In genomic region chr11:6443102-6443501, GRCm38 (mm10) we compare ENCODE assay signal across 9 mouse cellular contexts. TPM values are rescaled to one million over a fixed set of nuclear protein-coding genes. Genes with fewer than 3 reads are reported as not detected.
A peak's percentile ranks its signal among the peaks of the same experiment; 100 is the strongest.
DNase-seq lines count a peak whose midpoint lies in the region; ATAC-seq and TF ChIP-seq lines count a peak whose summit lies in the region.
"Had no signal": no experiment of that assay in that cellular context is flagged by ENCODE, and none has a peak within 500 bp of the region (broad histone marks: within the 10 kb centered on the region; RNA-seq: fewer than 3 reads in every experiment).

No protein-coding gene starts in this region.

- H3K9me3 ChIP-seq in embryonic facial prominence, embryonic 10.5 days: peaks cover 2% of the 10 kb centered on the region; the same call in 1 of the 2 replicates
- H3K9me3 ChIP-seq in intestine, embryonic 15.5 days: no peaks in the 10 kb centered on the region
- H3K9me3 ChIP-seq in neural tube, embryonic 12.5 days: no peaks in the 10 kb centered on the region

- DNase-seq in layer of hippocampus, adult 2 months (ENCODE audit: low spot score in 2 of 2): no peak
- no peak for DNase-seq in layer of hippocampus, adult 8-10 months (ENCODE audit: low spot score in 2 of 2)
- no peak for DNase-seq in embryonic facial prominence, embryonic 10.5 days (ENCODE audit: low spot score)
- no peak for DNase-seq in cerebellum, adult 11 months
- DNase-seq in urinary bladder, adult 18-20 months (ENCODE audit: low spot score in 2 of 2): no peak
- DNase-seq in ovary, adult 18-20 months (ENCODE audit: low spot score): no peak
- DNase-seq: thymus, postnatal 25 days had no signal

- TF ChIP-seq CTCF in layer of hippocampus, adult 2 months (conservative IDR thresholded peaks at IDR 0.05): no peak

- peak overlapping the region; percentile 73 for H3K4me3 ChIP-seq in layer of hippocampus, adult 2 months
- H3K4me3 ChIP-seq in embryonic facial prominence, embryonic 10.5 days: peak overlapping the region; percentile 71
- peak overlapping the region; percentile 92 for H3K4me3 ChIP-seq in intestine, embryonic 15.5 days (replicated peaks)
- peak overlapping the region; percentile 74 for H3K4me3 ChIP-seq in neural tube, embryonic 12.5 days

- peak overlapping the region; percentile 59 for H3K4me2 ChIP-seq in intestine, embryonic 15.5 days (replicated peaks)
- peak overlapping the region; percentile 61 for H3K4me2 ChIP-seq in neural tube, embryonic 12.5 days (replicated peaks)

- peaks cover 37% of the 10 kb centered on the region for H3K36me3 ChIP-seq in embryonic facial prominence, embryonic 10.5 days (replicated peaks)
- no peaks in the 10 kb centered on the region for H3K36me3 ChIP-seq in intestine, embryonic 15.5 days
- H3K36me3 ChIP-seq in neural tube, embryonic 12.5 days: peaks cover 8% of the 10 kb centered on the region; the same call in 1 of the 2 replicates

- 72% methylated on average over 4 of the region's 4 CpGs for WGBS in embryonic facial prominence, embryonic 10.5 days
- WGBS in intestine, embryonic 15.5 days: 38% methylated on average over 4 of the region's 4 CpGs
- WGBS in neural tube, embryonic 12.5 days: 56% methylated on average over 4 of the region's 4 CpGs

- ATAC-seq in intestine, embryonic 15.5 days: no peak
- no peak for ATAC-seq in neural tube, embryonic 12.5 days (ENCODE audit: low FRiP score, low read depth)

- H3K9ac ChIP-seq in intestine, embryonic 15.5 days: peak overlapping the region; percentile 90
- peak overlapping the region; percentile 83 for H3K9ac ChIP-seq in neural tube, embryonic 12.5 days

- peaks cover 10% of the 10 kb centered on the region for H3K4me1 ChIP-seq in embryonic facial prominence, embryonic 10.5 days
- H3K4me1 ChIP-seq in intestine, embryonic 15.5 days (replicated peaks): no peaks in the 10 kb centered on the region; the same call in 1 of the 2 replicates
- H3K4me1 ChIP-seq in neural tube, embryonic 12.5 days: peaks cover 7% of the 10 kb centered on the region

- H3K27me3 ChIP-seq in embryonic facial prominence, embryonic 10.5 days (replicated peaks; ENCODE audit: low read depth, poor library complexity, severe bottlenecking): no peaks in the 10 kb centered on the region
- H3K27me3 ChIP-seq in intestine, embryonic 15.5 days (replicated peaks): no peaks in the 10 kb centered on the region
- no peaks in the 10 kb centered on the region for H3K27me3 ChIP-seq in neural tube, embryonic 12.5 days (replicated peaks)

- H3K27ac ChIP-seq in layer of hippocampus, adult 2 months: peak overlapping the region; percentile 94; the same call in 1 of the 2 replicates
- peak overlapping the region; percentile 93 for H3K27ac ChIP-seq in embryonic facial prominence, embryonic 10.5 days (replicated peaks)
- 0 out of 2 replicates have a peak overlapping the region, but pooled peaks have one; percentile 96 for H3K27ac ChIP-seq in intestine, embryonic 15.5 days
- no peak overlapping the region for H3K27ac ChIP-seq in neural tube, embryonic 12.5 days

RNA-seq across cellular contexts. Expression of gene H2afv, which starts 1.1 kb away (rescaled TPM):
- total RNA-seq in layer of hippocampus, adult 2 months (2021): 10 to 100 TPM; 43.6 to 47.3 TPM
- 10 to 100 TPM; 26.4 to 39.8 (median 36.9) TPM for total RNA-seq in layer of hippocampus, adult 8-10 months (2022)
- 746 and 786 TPM in 2 replicates for polyA plus RNA-seq in embryonic facial prominence, embryonic 10.5 days (2016; fragmentation: Nextera tagmentation; extraction: Ambion mirVana)
- polyA plus RNA-seq in intestine, embryonic 15.5 days (2015; fragmentation: Nextera tagmentation; extraction: Ambion mirVana): 424 and 429 TPM in 2 replicates
- polyA plus RNA-seq in neural tube, embryonic 12.5 days (2016; fragmentation: Nextera tagmentation; extraction: Ambion mirVana): 580 and 625 TPM in 2 replicates

RNA-seq across cellular contexts. Expression of gene Ppia, which starts 27.9 kb away (rescaled TPM):
- 1,000 to 10,000 TPM; 1,589 to 1,677 TPM for total RNA-seq in layer of hippocampus, adult 2 months (2021)
- 1,000 to 10,000 TPM; 1,319 to 1,646 (median 1,558) TPM for total RNA-seq in layer of hippocampus, adult 8-10 months (2022)
- 6,156 and 6,219 TPM in 2 replicates for polyA plus RNA-seq in embryonic facial prominence, embryonic 10.5 days (2016; fragmentation: Nextera tagmentation; extraction: Ambion mirVana)
- 5,895 and 6,298 TPM in 2 replicates for polyA plus RNA-seq in intestine, embryonic 15.5 days (2015; fragmentation: Nextera tagmentation; extraction: Ambion mirVana)
- polyA plus RNA-seq in neural tube, embryonic 12.5 days (2016; fragmentation: Nextera tagmentation; extraction: Ambion mirVana): 4,309 and 4,532 TPM in 2 replicates

RNA-seq across cellular contexts. Expression of gene Purb, which starts 32.6 kb away (rescaled TPM):
- 100 to 1,000 TPM; 234 to 240 TPM for total RNA-seq in layer of hippocampus, adult 2 months (2021)
- 100 to 1,000 TPM; 202 to 239 (median 220) TPM for total RNA-seq in layer of hippocampus, adult 8-10 months (2022)
- 17.5 and 17.7 TPM in 2 replicates for polyA plus RNA-seq in embryonic facial prominence, embryonic 10.5 days (2016; fragmentation: Nextera tagmentation; extraction: Ambion mirVana)
- 26.6 and 28.8 TPM in 2 replicates for polyA plus RNA-seq in intestine, embryonic 15.5 days (2015; fragmentation: Nextera tagmentation; extraction: Ambion mirVana)
- polyA plus RNA-seq in neural tube, embryonic 12.5 days (2016; fragmentation: Nextera tagmentation; extraction: Ambion mirVana): 13.8 and 14.2 TPM in 2 replicates

RNA-seq across cellular contexts. Expression of gene Zmiz2, which starts 54.2 kb away (rescaled TPM):
- total RNA-seq in layer of hippocampus, adult 2 months (2021): 100 to 1,000 TPM; 170 TPM
- 100 to 1,000 TPM; 157 to 169 (median 159) TPM for total RNA-seq in layer of hippocampus, adult 8-10 months (2022)
- polyA plus RNA-seq in embryonic facial prominence, embryonic 10.5 days (2016; fragmentation: Nextera tagmentation; extraction: Ambion mirVana): 13.1 and 13.6 TPM in 2 replicates
- 9.2 and 10.9 TPM in 2 replicates for polyA plus RNA-seq in intestine, embryonic 15.5 days (2015; fragmentation: Nextera tagmentation; extraction: Ambion mirVana)
- polyA plus RNA-seq in neural tube, embryonic 12.5 days (2016; fragmentation: Nextera tagmentation; extraction: Ambion mirVana): 23.9 and 24.1 TPM in 2 replicates
